Mouse (Mus musculus) NIH3T3 (cell line): ENCODE measurements around the gene Dazl.
A peak's percentile ranks its signal among the peaks of the same experiment; 100 is the strongest.
"Not testable (repeated sequence)": the region's sequence is repeated elsewhere in the genome, so short reads cannot be mapped to it uniquely, and the experiment has no call there.

Experiments
- DNase-seq: peaks from one replicate; pipeline ENCODE4 v3.0.0-alpha.2; 2012; ENCODE audit warnings: low read depth

Dazl gene

DNA sequence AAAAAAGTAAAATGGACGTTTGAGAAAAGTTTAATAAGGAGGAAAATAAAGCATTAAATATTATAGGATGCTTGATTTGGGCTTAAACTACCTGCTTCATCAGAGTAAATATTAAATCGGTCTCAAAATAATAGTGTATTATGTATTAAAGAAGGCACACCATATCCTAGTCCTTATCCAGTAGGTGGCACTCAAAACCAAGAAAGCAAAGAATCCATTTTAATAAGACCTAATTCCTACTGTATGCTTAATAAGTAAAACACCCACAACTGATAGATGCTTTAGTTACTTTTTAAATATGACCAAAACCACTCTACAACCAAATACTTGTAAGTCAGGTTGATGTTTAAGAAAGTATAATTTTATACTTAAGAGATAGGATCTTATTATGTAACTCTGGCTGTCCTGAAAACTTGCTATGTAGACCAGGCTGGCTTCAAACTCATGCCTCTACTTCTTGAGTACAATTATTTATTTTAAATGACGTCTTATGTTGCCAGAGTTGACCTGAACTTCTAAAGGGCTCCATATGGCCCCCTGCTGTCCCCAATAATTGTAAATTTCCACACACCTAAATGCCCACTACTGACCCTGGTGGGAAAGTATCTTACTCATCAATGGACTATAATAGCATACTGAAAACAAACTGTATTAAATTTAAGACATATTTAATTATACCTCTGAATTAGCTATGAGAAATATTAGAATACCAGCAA lies 1.8 kb downstream of the Dazl start:
- DNase-seq = peak; percentile 41

DNA sequence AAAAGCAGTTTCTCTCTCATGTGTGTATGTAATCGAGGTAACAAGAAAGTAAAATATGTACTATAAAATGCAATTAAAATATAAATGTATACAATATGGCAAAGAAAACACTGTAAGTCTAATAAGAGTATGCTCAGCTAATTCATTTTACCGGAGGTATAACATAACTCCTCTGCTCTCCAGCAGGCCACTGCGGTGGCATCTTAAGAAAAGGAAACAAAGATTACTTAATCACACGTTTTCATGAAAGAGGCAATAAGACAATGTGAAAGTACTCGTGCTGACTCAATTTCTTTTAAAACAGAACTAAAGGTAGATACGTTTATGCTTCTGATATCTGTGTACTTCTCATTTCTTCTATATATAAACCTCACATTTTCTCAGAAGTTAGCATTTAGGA lies 8.6 kb downstream of the Dazl start:
- no peak for DNase-seq

DNA sequence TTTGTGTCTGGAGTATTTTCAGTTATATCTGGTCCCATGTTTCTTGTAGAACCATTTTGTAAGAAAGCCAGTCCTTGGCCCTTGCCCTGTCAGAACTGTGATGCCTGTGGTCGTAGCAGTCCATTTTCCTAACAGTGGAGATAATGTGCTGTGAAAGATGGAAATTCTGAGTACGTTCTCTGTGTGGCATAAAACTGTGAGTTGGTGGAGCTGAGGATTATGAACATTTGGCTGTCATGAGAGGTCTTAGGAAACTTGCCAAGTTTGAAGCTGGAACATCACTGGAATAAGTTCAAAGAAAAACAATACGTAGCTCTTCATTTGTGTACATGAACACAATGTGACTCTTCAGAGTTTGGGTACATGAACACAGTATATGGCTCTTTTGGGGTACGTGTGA lies 31.8 kb downstream of the Dazl start:
- not testable (repeated sequence) for DNase-seq

DNA sequence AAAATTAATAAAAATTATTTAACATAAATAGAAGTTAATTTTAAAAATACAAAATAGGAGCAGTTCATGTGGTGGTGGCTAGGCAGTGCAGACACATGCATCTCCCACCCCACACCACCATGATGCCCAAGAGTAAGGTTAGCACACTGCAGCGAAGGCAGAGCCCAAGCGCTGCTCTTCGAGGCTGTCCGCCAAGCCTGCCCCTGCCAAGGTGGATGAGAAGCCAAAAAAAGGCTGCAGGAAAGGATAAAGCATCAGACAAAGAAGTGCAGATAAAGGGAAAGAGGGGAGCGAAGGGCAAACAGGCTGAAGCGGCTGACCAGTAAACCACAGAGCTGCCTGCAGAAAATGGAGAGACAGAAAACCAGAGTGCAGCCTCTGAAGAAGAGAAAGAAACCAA lies 32.6 kb downstream of the Dazl start:
- no peak for DNase-seq

DNA sequence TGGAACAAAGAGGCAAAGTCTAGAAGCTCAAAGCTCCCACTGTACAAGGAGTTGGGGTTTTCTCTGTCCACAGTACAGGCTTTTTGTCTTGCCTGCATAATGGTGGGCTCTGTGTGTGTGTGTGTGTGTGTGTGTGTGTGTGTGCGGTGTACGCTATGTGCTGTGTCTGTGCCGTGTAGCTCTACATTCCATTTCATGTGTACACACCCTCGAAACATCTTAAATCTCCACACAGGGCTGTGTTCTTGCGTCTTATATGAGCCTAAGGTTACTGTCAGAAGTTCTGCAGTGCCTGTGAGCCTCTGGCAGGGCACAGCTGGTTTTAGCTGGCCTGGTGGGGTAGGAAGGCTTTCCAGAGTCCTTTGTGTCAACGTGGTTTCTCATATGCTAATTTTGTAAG lies 46.8 kb downstream of the Dazl start:
- no peak for DNase-seq

DNA sequence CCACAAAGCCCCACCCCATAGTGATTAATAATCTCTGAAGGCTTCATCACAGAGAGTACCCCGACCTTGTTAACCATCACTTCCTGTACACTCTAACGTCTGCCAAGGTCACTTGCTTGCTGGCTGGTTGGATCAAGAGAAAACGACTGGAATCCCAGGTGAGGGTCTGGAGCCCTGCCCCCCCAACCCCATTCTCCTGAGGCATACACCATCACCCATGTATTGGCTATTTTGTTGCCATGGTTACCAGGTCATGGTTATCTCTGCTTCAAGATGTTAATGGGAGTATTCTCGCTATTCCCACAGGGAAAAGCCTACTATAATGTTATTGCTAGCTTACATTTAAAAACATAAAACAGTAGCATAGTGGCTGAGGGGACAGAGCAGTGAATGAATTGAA lies 48.8 kb downstream of the Dazl start:
- DNase-seq = no peak

DNA sequence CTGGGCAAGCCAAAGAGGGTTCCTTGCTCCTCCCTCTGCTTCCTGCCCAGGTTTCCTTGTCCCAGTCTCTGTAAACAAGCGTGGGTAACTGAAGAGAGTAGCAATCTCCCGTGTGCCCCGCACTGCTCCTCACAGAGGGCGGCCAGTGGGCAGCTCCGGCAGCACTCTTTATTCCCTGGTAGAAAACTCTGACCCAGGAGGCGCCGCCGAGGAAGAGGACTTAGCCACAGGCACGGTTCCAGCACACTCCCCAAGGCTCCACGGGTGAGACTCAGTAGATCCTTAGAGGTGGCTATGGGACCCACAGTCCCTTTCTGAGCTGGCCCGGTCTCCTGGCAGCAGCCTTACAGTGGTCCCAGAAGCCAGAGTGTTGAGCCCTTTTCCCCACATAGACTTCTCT lies 50.1 kb downstream of the Dazl start:
- DNase-seq = no peak

DNA sequence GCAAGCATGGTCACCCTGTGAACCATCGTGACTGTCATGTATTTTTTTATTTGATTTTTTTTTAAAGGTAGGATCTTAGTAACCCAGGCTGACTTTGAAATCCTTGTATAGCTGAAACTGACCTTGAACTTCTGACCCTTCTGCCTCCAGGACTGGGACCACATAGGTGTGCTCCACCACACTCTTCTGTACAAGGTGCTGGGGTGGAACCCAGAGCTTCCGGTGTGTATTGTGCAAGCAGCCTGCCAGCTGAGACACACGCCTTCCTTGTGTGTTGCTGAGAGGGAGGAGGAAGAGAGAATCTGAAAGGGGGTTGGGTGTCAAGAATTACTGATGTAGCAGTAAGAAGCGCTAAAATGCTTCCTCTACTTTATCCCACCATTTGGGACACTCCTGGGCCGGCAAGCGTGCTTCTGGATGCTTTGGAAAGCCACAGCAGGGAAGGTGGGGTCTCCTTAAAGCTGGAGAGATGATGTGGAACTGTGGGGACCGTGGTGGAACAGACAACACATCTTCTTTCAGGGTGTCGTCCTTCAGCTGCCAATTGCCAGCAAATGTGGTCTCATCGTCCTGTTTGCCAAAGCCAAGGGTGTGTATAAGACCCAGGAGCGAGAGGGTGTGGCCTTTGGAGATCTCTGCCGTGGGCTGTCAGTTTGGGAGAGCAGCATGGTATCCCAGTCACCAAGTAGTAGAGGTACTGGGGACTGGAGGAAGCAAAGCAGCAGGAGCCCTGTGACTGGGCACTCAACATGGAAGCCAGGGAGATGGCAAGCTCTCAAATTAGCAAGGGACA lies 55.4 kb downstream of the Dazl start:
- DNase-seq = no peak

DNA sequence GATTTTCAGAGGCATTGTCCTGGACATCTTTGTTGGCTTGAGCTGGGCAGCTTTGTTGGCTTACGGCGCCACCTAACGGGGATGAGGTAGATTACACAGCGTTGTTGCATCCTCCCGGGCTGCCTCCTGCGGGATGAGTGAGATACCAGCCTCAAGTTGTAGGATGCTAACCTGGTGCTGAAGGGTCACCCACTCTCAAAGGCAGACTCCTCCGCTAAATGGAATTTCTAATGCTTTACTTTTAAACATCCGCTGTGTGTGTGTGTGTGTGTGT lies 56.1 kb downstream of the Dazl start:
- DNase-seq = peak; percentile 84

DNA sequence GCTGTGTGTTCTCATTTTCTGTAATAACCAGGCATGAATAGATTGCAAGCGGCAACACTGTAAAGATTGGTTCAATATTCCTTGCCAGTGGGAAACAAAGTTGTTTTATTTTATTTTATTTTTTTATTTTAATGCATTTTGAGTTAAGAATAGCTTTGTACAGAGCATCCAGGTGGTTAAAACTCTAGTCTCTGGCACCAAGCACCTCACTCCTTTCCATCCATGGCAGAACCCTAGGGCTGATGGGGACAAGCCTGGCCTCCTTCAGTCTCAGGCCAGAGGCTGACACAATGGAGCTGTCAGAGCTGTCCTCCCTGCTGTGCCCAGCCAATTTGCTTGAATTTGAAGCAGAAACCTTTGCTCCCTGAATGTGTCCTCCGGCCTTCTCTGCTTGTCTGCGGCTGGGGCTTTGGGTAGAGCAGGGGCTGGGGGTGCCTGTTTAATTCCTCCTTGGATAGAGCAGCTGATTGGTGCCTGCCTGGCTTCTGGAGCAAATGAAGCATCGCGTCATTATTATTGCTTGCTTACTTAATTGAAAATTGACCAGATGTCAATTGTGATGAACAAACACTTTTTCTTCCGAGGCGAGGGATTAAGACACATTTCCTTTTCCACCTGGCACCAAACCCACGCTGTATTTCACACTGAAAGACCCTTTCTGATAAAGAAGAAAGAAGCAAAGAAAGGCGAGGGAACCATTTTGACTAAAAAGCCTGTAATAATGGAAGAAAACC lies 56.6 kb downstream of the Dazl start:
- no peak for DNase-seq

DNA sequence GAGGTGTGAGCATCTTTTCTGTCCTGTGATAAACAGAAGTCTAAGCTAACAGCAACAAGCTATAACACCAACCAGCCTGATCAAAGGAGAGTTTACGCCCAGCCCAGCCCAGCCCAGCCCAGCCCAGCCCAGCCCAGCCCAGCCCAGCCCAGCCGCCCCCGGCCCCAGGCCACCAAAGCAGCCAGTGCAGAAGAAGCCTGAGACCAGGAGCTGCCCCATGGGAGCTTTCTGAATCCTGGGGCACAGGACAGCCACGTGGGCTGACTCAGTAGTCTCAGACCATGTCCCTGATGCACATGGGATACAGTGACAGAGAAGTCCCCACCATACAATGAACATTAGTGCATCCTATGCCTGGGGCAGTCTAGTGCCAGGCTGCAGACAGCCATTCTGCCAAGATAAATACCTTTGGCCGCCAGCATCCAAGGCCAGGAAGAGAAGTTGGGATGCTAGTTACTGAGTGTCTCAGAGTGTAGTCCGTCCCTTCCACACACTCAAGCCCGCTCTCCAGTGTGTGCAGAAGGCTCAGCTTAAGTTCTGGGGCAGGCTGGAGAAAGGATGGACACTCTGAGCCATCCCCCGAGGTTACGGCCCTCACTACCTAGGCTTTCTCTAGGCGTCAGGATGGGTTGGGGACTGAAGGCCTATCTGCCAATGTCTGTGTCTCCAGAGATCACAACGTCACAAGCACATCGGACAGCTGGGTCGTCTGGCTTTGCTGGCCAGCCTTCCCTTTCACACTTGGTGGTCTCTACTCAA lies 57.3 kb downstream of the Dazl start:
- DNase-seq = no peak

DNA sequence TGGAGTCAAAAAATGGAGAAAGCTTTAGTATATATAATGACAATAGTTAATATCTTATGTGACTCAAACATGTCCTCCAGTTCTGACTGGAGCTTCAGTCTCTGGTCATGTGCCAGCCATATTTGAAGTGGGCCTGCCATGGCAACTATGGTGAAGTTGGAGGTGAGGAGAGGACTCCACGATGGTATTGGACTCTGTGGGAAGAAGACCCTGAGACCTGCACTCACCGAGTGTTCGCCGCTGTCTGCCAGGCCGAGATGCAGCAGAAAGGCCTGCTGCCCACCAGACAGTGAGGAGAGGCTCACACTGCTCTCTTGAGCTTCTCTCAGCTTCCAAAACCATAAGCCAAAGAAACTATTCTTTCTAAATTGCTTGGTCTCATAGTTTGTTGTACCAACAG lies 59.5 kb downstream of the Dazl start:
- no peak for DNase-seq

DNA sequence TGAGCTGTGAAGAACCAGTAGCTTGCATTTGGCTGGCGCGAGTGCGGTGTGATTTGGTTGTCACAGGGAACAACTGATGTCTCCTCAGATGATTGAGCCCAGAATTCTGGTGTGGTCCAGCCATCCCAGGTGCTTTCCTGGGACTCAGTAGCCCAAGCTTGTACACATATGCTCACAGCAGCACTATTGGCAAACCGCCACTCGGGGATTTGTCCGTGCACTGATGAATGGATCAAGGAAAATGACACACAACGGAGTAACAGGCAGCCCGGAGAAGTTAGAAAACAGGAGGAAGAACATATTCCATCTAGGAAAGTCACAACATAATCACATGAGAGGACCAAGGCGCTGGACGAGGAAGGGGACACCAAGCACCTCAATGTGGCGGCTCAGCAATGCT lies 60.6 kb downstream of the Dazl start:
- no peak for DNase-seq

DNA sequence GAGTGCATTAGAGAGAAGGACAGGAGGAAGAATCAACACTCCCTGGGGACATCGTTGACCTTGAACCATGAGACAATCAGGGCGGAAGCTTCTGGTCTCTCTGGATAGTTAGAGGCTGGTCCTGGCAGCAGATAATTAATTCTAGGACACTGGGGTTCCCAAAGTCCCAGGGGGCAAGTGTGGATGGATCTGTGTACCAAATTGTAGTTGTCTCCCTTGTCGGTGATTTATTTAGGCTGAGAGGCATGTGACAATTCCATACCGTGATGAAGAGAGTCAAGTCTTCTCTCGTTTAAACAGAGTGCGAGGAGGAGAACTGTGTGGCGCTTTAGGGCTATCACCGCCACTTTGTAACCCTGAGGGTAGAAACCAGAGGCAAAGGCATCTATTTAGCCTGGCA lies 62.2 kb downstream of the Dazl start:
- no peak for DNase-seq

DNA sequence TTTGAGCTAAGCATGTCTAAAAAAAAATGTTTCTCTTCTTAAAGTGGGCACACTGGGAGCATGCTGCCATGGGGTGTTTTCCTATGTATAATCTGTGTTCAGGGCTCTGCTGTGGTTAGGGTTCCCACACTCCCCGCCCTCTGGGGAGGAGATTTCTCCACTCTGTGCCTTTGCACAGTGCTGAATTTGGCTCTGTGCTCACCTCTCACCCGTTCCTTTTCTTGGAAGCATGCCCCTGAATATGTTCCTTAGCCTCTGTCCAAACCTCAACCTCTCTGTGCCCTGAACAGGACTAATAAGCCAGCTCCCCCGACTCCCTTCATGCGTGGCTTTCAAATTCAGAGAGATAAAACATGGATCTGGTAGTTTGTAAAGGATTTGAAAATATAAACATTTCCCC lies 63.9 kb downstream of the Dazl start:
- DNase-seq = no peak
